Mouse (Mus musculus) adrenal gland, adult 2 months (tissue): ENCODE data around the gene Prh1. TPM values are rescaled to one million over a fixed set of nuclear protein-coding genes. Genes with fewer than 3 reads are reported as not detected.
"Not testable (repeated sequence)": the region's sequence is repeated elsewhere in the genome, so short reads cannot be mapped to it uniquely, and the experiment has no call there.

Source experiments
- DNase-seq: peaks from one replicate; pipeline ENCODE4 v3.0.0; 2021
- long read RNA-seq: library from polyadenylated mRNA; stranded (forward); transcript quantifications from one replicate; pipeline ENCODE4 v2.0.0, GENCODE M21; 2021
- polyA plus RNA-seq: library from polyadenylated mRNA; depleted of rRNA; stranded (reverse); fragments of >200 nt; gene quantifications from 2 replicates; pipeline ENCODE4 v1.2.3, GENCODE M21; 2012; rRNA removed
- total RNA-seq, 2 experiments: library from RNA; stranded (reverse); gene quantifications; 2 replicates each; pipeline ENCODE4 v1.2.3; 2021

Gene Prh1
- total RNA-seq (not detected), polyA plus RNA-seq (not detected in 2 replicates)
- long read RNA-seq, result 0 reads

DNA sequence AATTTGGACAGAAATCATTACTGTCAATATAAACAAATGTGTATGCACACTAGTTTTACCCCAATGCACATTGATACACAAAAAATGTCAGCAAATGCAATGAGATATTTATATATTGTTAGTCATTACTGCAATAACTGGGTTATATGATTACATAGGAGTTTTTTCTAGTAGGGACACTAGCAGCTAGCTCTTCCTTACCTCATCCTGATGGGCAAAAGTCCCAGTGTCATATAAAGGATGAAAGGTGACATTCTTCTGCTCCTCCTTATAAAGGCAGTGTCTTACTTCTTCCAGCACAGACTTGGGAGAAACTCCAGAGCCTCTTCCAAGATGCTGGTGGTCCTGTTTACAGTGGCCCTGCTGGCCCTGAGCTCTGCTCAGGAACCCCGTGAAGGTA is at the start of gene Prh1:
Gene Prh1 (plus strand): TSS at position 301 of the 400 bp plus-strand sequence.
- DNase-seq, result not testable (repeated sequence)

DNA sequence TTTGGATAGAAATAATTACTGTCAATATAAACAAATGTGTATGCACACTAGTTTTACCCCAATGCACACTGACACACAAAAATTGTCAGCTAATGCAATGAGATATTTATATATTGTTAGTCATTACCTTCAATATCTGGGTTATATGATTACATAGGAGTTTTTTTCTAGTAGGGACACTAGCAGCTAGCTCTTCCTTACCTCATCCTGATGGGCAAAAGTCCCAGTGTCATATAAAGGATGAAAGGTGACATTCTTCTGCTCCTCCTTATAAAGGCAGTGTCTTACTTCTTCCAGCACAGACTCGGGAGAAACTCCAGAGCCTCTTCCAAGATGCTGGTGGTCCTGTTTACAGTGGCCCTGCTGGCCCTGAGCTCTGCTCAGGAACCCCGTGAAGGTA is 26.0 kb downstream of the Prh1 start, which contains the start of gene Prp2:
Gene Prp2 (plus strand): TSS at position 301 of the 400 bp plus-strand sequence.
- not testable (repeated sequence) for DNase-seq

Other genes starting within 250 kb of the Prh1 start
- not detected for gene Gm8882, start 205.7 kb upstream of the Prh1 start, total RNA-seq
- gene Gm8882, start 205.7 kb upstream of the Prh1 start, polyA plus RNA-seq, result not detected in 2 replicates
- gene Prp2, start 26.1 kb downstream of the Prh1 start, total RNA-seq, result not detected
- gene Prp2, start 26.1 kb downstream of the Prh1 start, polyA plus RNA-seq, result not detected in 2 replicates
- not detected for gene A630073D07Rik, start 81.7 kb downstream of the Prh1 start, total RNA-seq
- not detected in 2 replicates for gene A630073D07Rik, start 81.7 kb downstream of the Prh1 start, polyA plus RNA-seq
- not detected for gene Tas2r120, start 87.1 kb downstream of the Prh1 start, total RNA-seq
- gene Tas2r120, start 87.1 kb downstream of the Prh1 start, polyA plus RNA-seq, result not detected in 2 replicates
- gene Tas2r121, start 131.2 kb downstream of the Prh1 start, total RNA-seq, result not detected
- gene Tas2r121, start 131.2 kb downstream of the Prh1 start, polyA plus RNA-seq, result not detected in 2 replicates
- gene Tas2r122, start 142.1 kb downstream of the Prh1 start, total RNA-seq, result not detected
- not detected in 2 replicates for gene Tas2r122, start 142.1 kb downstream of the Prh1 start, polyA plus RNA-seq
- not detected for gene Tas2r115, start 168.2 kb downstream of the Prh1 start, total RNA-seq
- gene Tas2r115, start 168.2 kb downstream of the Prh1 start, polyA plus RNA-seq, result not detected in 2 replicates
- not detected for gene Tas2r124, start 184.9 kb downstream of the Prh1 start, total RNA-seq
- gene Tas2r124, start 184.9 kb downstream of the Prh1 start, polyA plus RNA-seq, result not detected in 2 replicates
- not detected for gene Tas2r102, start 192.3 kb downstream of the Prh1 start, total RNA-seq
- not detected in 2 replicates for gene Tas2r102, start 192.3 kb downstream of the Prh1 start, polyA plus RNA-seq
- gene Tas2r136, start 208.4 kb downstream of the Prh1 start, total RNA-seq, result not detected
- gene Tas2r136, start 208.4 kb downstream of the Prh1 start, polyA plus RNA-seq, result not detected in 2 replicates
- gene Tas2r117, start 233.0 kb downstream of the Prh1 start, total RNA-seq, result not detected
- not detected in 2 replicates for gene Tas2r117, start 233.0 kb downstream of the Prh1 start, polyA plus RNA-seq